Mouse (Mus musculus) forebrain, embryonic 11.5 days (tissue): ENCODE measurements at regions not wholly inside any gene's neighbourhood (a gene's known extent, or its start where the extent isn't known, plus 50 kb on each side); places are given as distances from the start of the nearest gene placed in this dataset.

ENCODE experiments used
- ATAC-seq: fragments of 200-750 bp; cut with Nextera tagmentation; replicated peaks from 2 replicates; pipeline ENCODE4 v1.8.0; 2017; ENCODE audit warnings: moderate TSS enrichment; ENCODE audit not compliant: low FRiP score
- DNase-seq: peaks from one replicate; pipeline ENCODE4 v3.0.0-alpha.2; 2017; ENCODE audit warnings: low spot score
- H3K27ac ChIP-seq: fragments of 300-500 bp; sonication (generic); 2 replicates; pipeline ENCODE4 v1.5.1; 2014; ENCODE audit warnings: low read depth, low read length
- H3K27me3 ChIP-seq: fragments of 300-500 bp; sonication (generic); 2 replicates; pipeline ENCODE4 v1.6.1; 2014; ENCODE audit warnings: mild to moderate bottlenecking, low read length, mixed read lengths; ENCODE audit not compliant: control insufficient read depth, insufficient read depth
- H3K36me3 ChIP-seq: fragments of 300-500 bp; sonication (generic); 2 replicates; pipeline ENCODE4 v1.6.1; 2014; ENCODE audit warnings: mild to moderate bottlenecking, low read length, moderate library complexity, mixed read lengths; ENCODE audit not compliant: control insufficient read depth, insufficient read depth
- H3K4me1 ChIP-seq: fragments of 300-500 bp; sonication (generic); replicated peaks from 2 replicates; pipeline ENCODE4 v1.6.1; 2014; ENCODE audit warnings: low read length, mixed read lengths; ENCODE audit not compliant: control insufficient read depth, insufficient read depth
- H3K4me2 ChIP-seq: fragments of 300-500 bp; sonication (generic); 2 replicates; pipeline ENCODE4 v1.6.1; 2014; ENCODE audit warnings: low read depth, mild to moderate bottlenecking, low read length, moderate library complexity, mixed read lengths; ENCODE audit not compliant: severe bottlenecking
- H3K4me3 ChIP-seq: fragments of 300-500 bp; sonication (generic); 2 replicates; pipeline ENCODE4 v1.5.1; 2014; ENCODE audit warnings: low read depth, low read length
- H3K9ac ChIP-seq: fragments of 300-500 bp; sonication (generic); 2 replicates; pipeline ENCODE4 v1.6.1; 2014; ENCODE audit warnings: low read length
- H3K9me3 ChIP-seq: fragments of 300-500 bp; sonication (generic); 2 replicates; pipeline ENCODE4 v1.6.1; 2016; ENCODE audit warnings: low read length, mixed read lengths; ENCODE audit not compliant: control insufficient read depth
- WGBS: fragments of 180-500 bp; shearing (Covaris S2); extraction: QIAGEN DNeasy Blood & Tissue Kit; methylation state at CpG from one replicate; pipeline ENCODE4 v1.1.7; 2014; 5-methylcytosine and 5-hydroxymethylcytosine counted together

- Histone ChIP-seq H3K4me3 (no peak overlapping the region), H3K4me1 (no peaks in the 10 kb centered on the region), H3K9me3 (no peaks in the 10 kb centered on the region), H3K9ac (no peak overlapping the region), H3K27ac (no peak overlapping the region), H3K27me3 (no peaks in the 10 kb centered on the region), H3K36me3 (no peaks in the 10 kb centered on the region), H3K4me2 (no peak overlapping the region)
- DNase-seq (no peak), ATAC-seq (no peak)
- WGBS = 90% methylated on average over 2 of the region's 2 CpGs
Observed at GRCm38 (mm10) chr2:78095536-78095935, 149.4 kb upstream of the Cwc22 start.

- Histone ChIP-seq H3K9me3 (no peaks in the 10 kb centered on the region), H3K9ac (no peak overlapping the region), H3K27ac (no peak overlapping the region), H3K4me2 (no peak overlapping the region), H3K4me3 (no peak overlapping the region), H3K4me1 (no peaks in the 10 kb centered on the region), H3K27me3 (no peaks in the 10 kb centered on the region), H3K36me3 (no peaks in the 10 kb centered on the region)
- no peak for DNase-seq
- no peak for ATAC-seq
Observed at GRCm38 (mm10) chr2:78094921-78095320, 148.7 kb upstream of the Cwc22 start.

DNA sequence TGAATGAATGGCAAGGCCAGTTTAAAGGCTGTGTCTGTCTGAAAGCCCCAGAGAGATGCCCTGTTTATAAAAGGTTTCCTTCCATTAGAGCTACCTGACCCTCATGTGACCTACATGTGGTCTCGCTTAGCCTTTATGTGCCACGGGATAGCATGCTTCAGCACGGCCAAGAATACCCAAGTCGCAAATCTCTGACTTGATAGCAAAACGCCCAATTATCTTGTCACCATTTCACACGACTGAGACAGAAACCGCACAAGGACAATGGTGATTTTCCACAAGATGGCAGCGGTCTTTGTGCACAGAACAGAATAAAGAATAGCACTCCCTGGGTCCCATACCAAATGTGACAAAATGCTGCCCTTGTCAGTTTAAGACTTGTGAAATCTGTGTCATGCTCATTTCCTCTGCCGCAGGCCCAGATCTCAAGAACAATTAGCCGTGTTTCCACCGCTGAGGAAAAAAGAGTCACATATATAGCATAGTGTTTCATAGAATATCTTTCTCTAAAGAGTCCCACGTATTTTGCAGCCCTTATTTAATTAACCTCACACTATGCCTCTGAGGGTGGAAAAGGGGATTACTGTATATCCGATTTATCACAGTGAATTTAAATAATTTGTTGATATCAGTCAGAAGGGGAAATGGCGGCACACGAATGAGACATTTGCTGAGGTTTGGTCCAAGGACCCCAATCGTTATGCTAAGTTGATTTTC is 118.3 kb upstream of the Cwc22 start:
- no peaks in the 10 kb centered on the region for H3K27me3 ChIP-seq
- H3K4me3 ChIP-seq = no peak overlapping the region
- H3K9ac ChIP-seq = no peak overlapping the region
- DNase-seq = no peak
- 50% methylated on average over 16 of the region's 16 CpGs for WGBS
- peak; percentile 66 for ATAC-seq
- H3K36me3 ChIP-seq = no peaks in the 10 kb centered on the region
- H3K27ac ChIP-seq = no peak overlapping the region
- H3K4me2 ChIP-seq = no peak overlapping the region
- H3K4me1 ChIP-seq = no peaks in the 10 kb centered on the region; the same call in 1 of the 2 replicates
- no peaks in the 10 kb centered on the region for H3K9me3 ChIP-seq

- DNase-seq = no peak
- H3K9ac ChIP-seq = no peak overlapping the region
- no peaks in the 10 kb centered on the region for H3K27me3 ChIP-seq
- H3K4me3 ChIP-seq = no peak overlapping the region
- 78% methylated on average over 10 of the region's 10 CpGs for WGBS
- H3K36me3 ChIP-seq = no peaks in the 10 kb centered on the region
- no peak overlapping the region for H3K27ac ChIP-seq
- ATAC-seq = no peak
- H3K4me1 ChIP-seq = no peaks in the 10 kb centered on the region; the same call in 1 of the 2 replicates
- H3K9me3 ChIP-seq = no peaks in the 10 kb centered on the region
- H3K4me2 ChIP-seq = no peak overlapping the region
Observed at GRCm38 (mm10) chr2:78059801-78060416, 113.7 kb upstream of the Cwc22 start.

- H3K4me1 ChIP-seq = no peaks in the 10 kb centered on the region
- H3K9me3 ChIP-seq = no peaks in the 10 kb centered on the region
- no peak overlapping the region for H3K4me3 ChIP-seq
- 81% methylated on average over 2 of the region's 2 CpGs for WGBS
- ATAC-seq (no peak), DNase-seq (no peak)
- no peak overlapping the region for H3K9ac ChIP-seq
- no peak overlapping the region for H3K27ac ChIP-seq
- H3K36me3 ChIP-seq = no peaks in the 10 kb centered on the region
- no peaks in the 10 kb centered on the region for H3K27me3 ChIP-seq
- H3K4me2 ChIP-seq = no peak overlapping the region
Observed at GRCm38 (mm10) chr2:78058988-78059387, 112.8 kb upstream of the Cwc22 start.

DNA sequence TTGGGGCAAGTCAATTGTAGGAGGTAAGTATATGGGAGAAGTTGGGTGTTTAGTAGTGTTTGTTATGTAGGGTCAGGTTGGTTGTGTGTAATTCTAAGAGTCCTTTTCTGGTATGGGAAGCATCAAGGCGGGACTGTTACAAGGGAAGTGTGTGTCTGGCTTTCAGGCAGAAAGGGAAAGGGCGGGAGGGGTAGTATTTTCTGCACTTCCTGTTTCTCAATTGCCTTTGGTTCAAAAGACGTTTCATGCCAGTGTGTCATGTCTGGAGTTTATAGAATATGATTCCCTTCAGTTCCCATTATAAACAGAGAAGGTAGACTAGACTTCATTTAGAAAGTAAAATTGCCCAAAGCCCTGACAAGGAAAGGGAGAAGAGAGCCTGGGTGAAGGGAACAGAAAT is 107.7 kb upstream of the Cwc22 start:
- H3K9ac ChIP-seq = no peak overlapping the region
- ATAC-seq = no peak
- no peak for DNase-seq
- no peak overlapping the region for H3K4me3 ChIP-seq
- no peaks in the 10 kb centered on the region for H3K9me3 ChIP-seq
- H3K36me3 ChIP-seq = no peaks in the 10 kb centered on the region
- H3K27me3 ChIP-seq = no peaks in the 10 kb centered on the region
- no peak overlapping the region for H3K4me2 ChIP-seq
- 0 out of 2 replicates have a peak, but pooled peaks cover 3% of the 10 kb centered on the region for H3K4me1 ChIP-seq
- 80% methylated on average over 3 of the region's 3 CpGs for WGBS
- H3K27ac ChIP-seq = no peak overlapping the region

DNA sequence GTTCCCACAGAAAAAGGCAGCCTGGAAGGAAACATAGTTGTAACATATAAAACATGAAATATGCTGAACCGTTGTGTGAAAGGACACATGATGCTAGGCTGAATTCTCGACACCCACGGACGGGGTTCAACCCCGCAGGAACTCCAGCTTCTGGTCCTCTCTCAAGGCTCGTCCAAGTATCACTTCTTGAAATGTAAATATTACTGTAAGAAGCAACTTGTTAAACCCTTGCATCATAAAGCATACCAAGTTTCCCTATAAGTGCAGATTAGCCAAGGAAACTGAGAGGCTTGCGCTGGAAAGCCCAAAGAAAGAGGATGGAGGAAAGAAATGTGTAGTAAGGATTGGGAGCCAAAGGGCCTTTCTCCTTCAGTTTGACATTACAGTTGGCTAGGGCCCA is 104.4 kb upstream of the Cwc22 start:
- H3K27me3 ChIP-seq = no peaks in the 10 kb centered on the region
- H3K4me1 ChIP-seq = 0 out of 2 replicates have a peak, but pooled peaks cover 4% of the 10 kb centered on the region
- no peak overlapping the region for H3K9ac ChIP-seq
- H3K27ac ChIP-seq = no peak overlapping the region
- H3K36me3 ChIP-seq = no peaks in the 10 kb centered on the region
- DNase-seq = no peak
- no peak for ATAC-seq
- H3K4me2 ChIP-seq = no peak overlapping the region
- WGBS = 96% methylated on average over 7 of the region's 7 CpGs
- no peaks in the 10 kb centered on the region for H3K9me3 ChIP-seq
- H3K4me3 ChIP-seq = no peak overlapping the region

GRCm38 (mm10) chr2:78049248-78049874 is 103.2 kb upstream of the Cwc22 start:
- peak; percentile 87 for DNase-seq
- Histone ChIP-seq H3K4me2 (peak overlapping the region; percentile 32; the same call in 1 of the 2 replicates), H3K9me3 (no peaks in the 10 kb centered on the region), H3K4me3 (0 out of 2 replicates have a peak overlapping the region, but pooled peaks have one; percentile 5), H3K27me3 (no peaks in the 10 kb centered on the region), H3K4me1 (0 out of 2 replicates have a peak, but pooled peaks cover 4% of the 10 kb centered on the region), H3K36me3 (no peaks in the 10 kb centered on the region), H3K9ac (no peak overlapping the region), H3K27ac (no peak overlapping the region)
- ATAC-seq = peak; percentile 88
- WGBS = 23% methylated on average over 8 of the region's 8 CpGs
